Mouse (Mus musculus) bone marrow, adult 2 months (tissue): ENCODE measurements around the gene Zfp598.

Experiments used
- CTCF ChIP-seq: fragments of 200-500 bp; IDR thresholded peaks from 2 replicates; pipeline ENCODE4 v1.5.1; 2011; ENCODE audit warnings: low read length, control low read depth; ENCODE audit not compliant: control insufficient read depth, insufficient read depth
- POLR2A ChIP-seq: fragments of 200-500 bp; IDR thresholded peaks from 2 replicates; pipeline ENCODE4 v1.6.1; 2011; ENCODE audit warnings: low read depth, mild to moderate bottlenecking, control low read depth, low read length, borderline replicate concordance; ENCODE audit not compliant: control insufficient read depth

DNA sequence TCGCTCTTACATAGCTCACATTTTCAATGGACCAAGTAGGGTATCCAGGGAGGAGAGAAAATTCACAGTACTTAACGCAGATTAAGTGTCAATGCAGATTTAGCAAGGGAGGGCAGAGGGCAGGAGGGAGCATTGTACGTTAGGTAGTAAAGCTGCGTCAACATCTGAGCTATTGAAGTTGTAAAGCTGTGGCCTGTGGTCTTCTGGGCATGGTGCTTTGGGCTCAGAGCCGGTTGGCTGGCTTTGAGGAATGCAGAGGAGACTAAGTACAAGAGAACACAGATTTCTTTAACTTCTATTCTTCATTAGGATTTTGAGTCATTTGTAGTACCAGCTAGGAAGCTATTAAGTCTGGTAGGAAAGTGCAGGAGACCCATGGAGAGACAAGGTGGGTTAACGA, 46.1 kb downstream of the Zfp598 start:
- TF ChIP-seq CTCF (no peak), POLR2A (no peak)
